Comparison of ENCODE assay signal across 26 mouse cellular contexts in the genomic region with DNA sequence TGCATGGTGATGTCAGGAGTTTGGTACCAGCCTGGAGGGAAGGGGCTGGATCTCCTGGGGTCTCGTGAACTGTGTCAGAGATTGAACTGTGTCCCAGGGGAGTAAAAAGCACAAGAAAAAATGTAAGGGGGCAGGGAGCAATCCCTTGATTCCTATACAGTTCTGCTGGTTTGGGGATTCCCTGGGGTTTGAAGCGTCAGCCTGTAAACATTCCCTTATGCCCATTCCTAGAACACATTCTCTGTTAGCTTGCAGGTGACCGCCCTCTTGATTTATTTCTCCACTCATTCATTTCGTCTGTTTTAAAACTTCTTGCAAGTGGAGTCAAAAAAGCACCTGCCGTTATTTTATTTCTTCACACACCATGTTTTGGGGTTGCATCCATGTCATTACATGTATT. TPM values are rescaled to one million over a fixed set of nuclear protein-coding genes. Genes with fewer than 3 reads are reported as not detected.
"Had no signal": no experiment of that assay in that cellular context is flagged by ENCODE, and none has a peak within 500 bp of the region (broad histone marks: within the 10 kb centered on the region; RNA-seq: fewer than 3 reads in every experiment).

No protein-coding gene starts in this region.

- H3K4me1 ChIP-seq: heart, embryonic 13.5 days; heart, embryonic 15.5 days; hindbrain, embryonic 13.5 days; hindbrain, embryonic 15.5 days; kidney, embryonic 15.5 days; limb, embryonic 13.5 days; limb, embryonic 15.5 days; liver, embryonic 12.5 days had no signal

- H3K27ac ChIP-seq: gastrocnemius, adult 2 months; heart, adult 2 months; heart, embryonic 13.5 days; heart, embryonic 15.5 days; hindbrain, embryonic 13.5 days; hindbrain, embryonic 15.5 days; hindbrain, postnatal 0 days; kidney, embryonic 15.5 days; kidney, postnatal 0 days; limb, embryonic 13.5 days; limb, embryonic 15.5 days; liver, embryonic 12.5 days had no signal

- DNase-seq: gastrocnemius, adult 2 months; gastrocnemius, postnatal 10 days; gastrocnemius, postnatal 25 days; heart, adult 2 months; heart, postnatal 14 days; heart, postnatal 36 days; kidney, adult 11 months; kidney, adult 2 months; kidney, adult 9 months; kidney, postnatal 14 days; kidney, postnatal 36 days; layer of hippocampus, adult 9-11 months; layer of hippocampus, postnatal 36 days; left cerebral cortex, postnatal 4 days had no signal

- H3K4me3 ChIP-seq: gastrocnemius, adult 2 months; heart, adult 2 months; heart, embryonic 13.5 days; heart, embryonic 15.5 days; hindbrain, embryonic 13.5 days; hindbrain, embryonic 15.5 days; kidney, embryonic 15.5 days; limb, embryonic 13.5 days; limb, embryonic 15.5 days; liver, embryonic 12.5 days had no signal

RNA-seq across cellular contexts. Expression of gene Ntn1, which starts 58.4 kb away (rescaled TPM):
- total RNA-seq: granulocyte monocyte progenitor cell, adult 5-6 weeks; hematopoietic stem cell, adult 5-6 weeks had no signal
